Mouse (Mus musculus) liver, embryonic 14.5 days (tissue): ENCODE results near the gene Idua.

ENCODE experiments used
- CTCF ChIP-seq: IDR thresholded peaks from 2 replicates; pipeline ENCODE4 v1.5.1; 2016; ENCODE audit warnings: antibody characterized with exemption, low read depth, control low read depth
- EP300 ChIP-seq: IDR thresholded peaks from 2 replicates; pipeline ENCODE4 v1.6.1; 2016; ENCODE audit warnings: antibody characterized with exemption, low read depth

DNA sequence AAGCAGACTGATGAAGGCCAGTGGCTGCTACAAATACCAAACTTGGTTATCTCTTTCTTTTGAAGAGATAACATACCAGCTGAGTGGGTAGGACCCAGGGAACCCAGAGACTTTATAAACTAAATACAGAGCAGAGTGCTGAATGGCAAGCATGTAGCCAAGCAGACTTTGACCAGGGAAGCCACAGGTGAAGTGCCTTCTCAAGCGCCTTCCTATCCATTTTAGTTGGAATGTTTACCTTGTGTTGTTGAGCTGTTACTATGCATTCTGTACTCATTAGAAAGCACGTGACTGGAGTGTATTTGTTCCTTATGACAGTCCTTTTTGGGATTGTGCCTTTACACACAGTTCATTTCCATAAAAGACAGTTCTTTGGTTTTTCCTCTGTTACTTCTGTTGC, 16.5 kb upstream of the Idua start:
- TF ChIP-seq CTCF (no peak), EP300 (no peak)
